10 mouse cellular contexts compared by ENCODE assay signal in the genomic region with DNA sequence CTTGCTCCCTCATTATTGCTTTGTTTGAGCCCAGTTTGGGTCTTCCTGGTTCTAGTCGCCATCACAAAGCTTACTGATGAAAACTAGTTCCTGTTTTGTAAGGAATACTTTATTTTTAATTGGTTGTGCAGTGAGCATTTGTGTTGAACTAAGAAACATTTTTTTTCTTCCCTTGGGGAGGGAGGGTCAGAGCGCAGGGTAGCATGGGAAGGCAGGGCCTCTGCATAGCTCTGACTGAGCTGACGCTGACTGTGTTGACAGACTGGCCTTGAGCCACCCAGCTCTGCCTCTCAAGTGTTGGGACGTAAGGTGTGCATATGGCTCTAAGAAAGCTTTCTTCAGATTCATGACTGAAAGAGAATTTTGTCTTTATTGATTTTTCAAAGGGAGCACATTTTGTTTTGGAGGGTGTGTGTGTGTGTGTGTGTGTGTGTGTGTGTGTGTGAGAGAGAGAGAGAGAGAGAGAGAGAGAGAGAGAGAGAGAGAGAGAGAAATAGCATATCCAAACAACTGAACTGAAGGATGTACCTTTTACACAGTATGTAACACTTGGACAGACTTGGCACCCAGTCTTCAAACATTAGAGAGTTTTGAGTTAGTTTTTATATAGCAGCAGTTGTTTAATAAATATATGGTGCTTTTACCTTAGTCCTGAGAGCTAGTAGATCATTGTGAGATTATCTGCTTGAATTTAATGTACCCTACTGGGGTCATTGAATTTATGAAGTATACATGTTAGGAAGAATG. TPM values are rescaled to one million over a fixed set of nuclear protein-coding genes. Genes with fewer than 3 reads are reported as not detected.
DNase-seq lines count a peak whose midpoint lies in the region; ATAC-seq and TF ChIP-seq lines count a peak whose summit lies in the region.
"Had no signal": no experiment of that assay in that cellular context is flagged by ENCODE, and none has a peak within 500 bp of the region (broad histone marks: within the 10 kb centered on the region; RNA-seq: fewer than 3 reads in every experiment).

No protein-coding gene starts in this region.

- TF ChIP-seq CTCF in heart, adult 2 months (IDR thresholded peaks at IDR 0.05), result no peak

- no peak for TF ChIP-seq EP300 in heart, adult 2 months (IDR thresholded peaks at IDR 0.05; ENCODE audit: insufficient read depth, low read depth, low read length)

- TF ChIP-seq POLR2A in heart, adult 2 months (IDR thresholded peaks at IDR 0.05; ENCODE audit: insufficient read depth, low read depth, low read length), result no peak

- ATAC-seq in cerebellum, adult (ENCODE audit: insufficient number of reproducible peaks, low FRiP score, low TSS enrichment), result no peak

- DNase-seq in heart, adult 2 months, result peak; percentile 27 to 41
- no peak for DNase-seq in heart, postnatal 36 days
- DNase-seq in adipocyte (ENCODE audit: low spot score), result peak; percentile 38
- DNase-seq in heart, postnatal 10 days, result peak; percentile 36 to 38
- peak; percentile 80 for DNase-seq in lung, postnatal 36 days
- DNase-seq in frontal cortex, postnatal 25 days (ENCODE audit: low spot score in 2 of 2), result no peak
- DNase-seq: kidney, adult 18-20 months had no signal

- no peak overlapping the region for H3K27ac ChIP-seq in heart, adult 2 months
- H3K27ac ChIP-seq: forebrain, embryonic 12.5 days had no signal

- H3K36me3 ChIP-seq in heart, adult 2 months (ENCODE audit: control insufficient read depth, insufficient read depth, low read length), result peaks cover 11% of the 10 kb centered on the region

- WGBS in heart, adult 2 months, result 30% methylated on average over 4 of the region's 4 CpGs

- no peak overlapping the region for H3K4me3 ChIP-seq in heart, adult 2 months
- H3K4me3 ChIP-seq: forebrain, embryonic 12.5 days had no signal

- H3K27me3 ChIP-seq in heart, adult 2 months (ENCODE audit: control insufficient read depth, insufficient read depth, low read length), result no peaks in the 10 kb centered on the region
- H3K27me3 ChIP-seq: forebrain, embryonic 12.5 days had no signal

- H3K4me1 ChIP-seq in heart, adult 2 months (ENCODE audit: control insufficient read depth, insufficient read depth, low read length), result peaks cover 6% of the 10 kb centered on the region
- H3K4me1 ChIP-seq: forebrain, embryonic 12.5 days had no signal

- intact Hi-C loops in heart, adult 2 months (cut with DNase I), result no loop called here
- intact Hi-C loops in heart, postnatal 36 days (cut with DNase I), result no loop called here
- intact Hi-C loops in heart, postnatal 10 days (cut with DNase I), result no loop called here

- H3K79me2 ChIP-seq in heart, adult 2 months (replicated peaks; ENCODE audit: control insufficient read depth, insufficient read depth, low read length), result peaks cover 3% of the 10 kb centered on the region

- H3K9ac ChIP-seq in heart, adult 2 months (ENCODE audit: low read depth, low read length), result no peak overlapping the region
- H3K9ac ChIP-seq: forebrain, embryonic 12.5 days had no signal

RNA-seq across cellular contexts. Expression of a gene that starts 30.0 kb away (rescaled TPM):
- 10 to 100 TPM; 27.3 to 30.5 TPM for total RNA-seq in heart, adult 2 months (2021)
- polyA plus RNA-seq in heart, adult 2 months (2012; rRNA removed), result 20.0 and 36.8 TPM in 2 replicates
- 10 to 100 TPM; 26.8 to 36.1 TPM for total RNA-seq in heart, postnatal 36 days (2021)
- total RNA-seq in heart, postnatal 10 days (2021), result 10 to 100 TPM; 59.7 to 63.2 TPM

RNA-seq across cellular contexts. Expression of a gene that starts 59.7 kb away (rescaled TPM):
- total RNA-seq in heart, adult 2 months (2021), result under 1 TPM; 0.09 to 0.13 TPM
- polyA plus RNA-seq in heart, adult 2 months (2012; rRNA removed), result 0.12 and 0.16 TPM in 2 replicates
- under 1 TPM; 0.08 to 0.16 TPM for total RNA-seq in heart, postnatal 36 days (2021)
- total RNA-seq in heart, postnatal 10 days (2021), result under 1 TPM; 0.07 to 0.12 TPM
- total RNA-seq: gastrocnemius, postnatal 4 days had no signal

Comparison
In these comparisons a context has a peak if more than half of its experiments do, and no peak if none do; other contexts are left out.
1. DNase-seq: peak in heart, adult 2 months (2 of 2), adipocyte (single experiment), heart, postnatal 10 days (2 of 2) and lung, postnatal 36 days (single experiment); none in heart, postnatal 36 days (0 of 2) and frontal cortex, postnatal 25 days (0 of 2).